Mouse (Mus musculus) forebrain, embryonic 12.5 days (tissue): Measurements from ENCODE around the gene Prr36. TPM values are rescaled to one million over a fixed set of nuclear protein-coding genes. Genes with fewer than 3 reads are reported as not detected.

Experiments
- ATAC-seq: fragments of 200-750 bp; cut with Nextera tagmentation; 2 replicates; pipeline ENCODE4 v1.8.0; 2017; ENCODE audit warnings: moderate TSS enrichment; ENCODE audit not compliant: low FRiP score
- H3K27ac ChIP-seq: fragments of 300-500 bp; sonication (generic); 2 replicates; pipeline ENCODE4 v1.5.1; 2016; ENCODE audit warnings: mild to moderate bottlenecking
- H3K27me3 ChIP-seq: fragments of 300-500 bp; sonication (generic); 2 replicates; pipeline ENCODE4 v1.6.1; 2016; ENCODE audit warnings: mild to moderate bottlenecking
- H3K36me3 ChIP-seq: fragments of 300-500 bp; sonication (generic); replicated peaks from 2 replicates; pipeline ENCODE4 v1.6.1; 2016; ENCODE audit warnings: mild to moderate bottlenecking
- H3K4me1 ChIP-seq: fragments of 300-500 bp; sonication (generic); 2 replicates; pipeline ENCODE4 v1.6.1; 2016
- H3K4me2 ChIP-seq: fragments of 300-500 bp; sonication (generic); 2 replicates; pipeline ENCODE4 v1.6.1; 2016; ENCODE audit warnings: mild to moderate bottlenecking, moderate library complexity
- H3K4me3 ChIP-seq: fragments of 300-500 bp; sonication (generic); replicated peaks from 2 replicates; pipeline ENCODE4 v1.5.1; 2016; ENCODE audit warnings: mild to moderate bottlenecking
- H3K9ac ChIP-seq: fragments of 300-500 bp; sonication (generic); 2 replicates; pipeline ENCODE4 v1.6.1; 2016; ENCODE audit warnings: mild to moderate bottlenecking
- H3K9me3 ChIP-seq: fragments of 300-500 bp; sonication (generic); 2 replicates; pipeline ENCODE4 v1.6.1; 2016
- WGBS: fragments of 180-500 bp; shearing (Covaris S2); methylation state at CpG from one replicate; pipeline ENCODE4 v1.1.7; 2016; 5-methylcytosine and 5-hydroxymethylcytosine counted together
- polyA plus RNA-seq: library from polyadenylated mRNA; unstranded; fragments of >200 nt; fragmentation: Nextera tagmentation; extraction: Ambion mirVana; gene quantifications from 2 replicates; pipeline ENCODE4 v1.2.1, GENCODE M21; 2016

The Prr36 gene
- polyA plus RNA-seq, 1 experiment from 2014 or later, result 39.9 TPM

- peaks cover 27% of the 10 kb centered on the region for H3K36me3 ChIP-seq
- peak overlapping the region; percentile 84 for H3K4me2 ChIP-seq
- 4% methylated on average over 18 of the region's 18 CpGs for WGBS
- H3K27ac ChIP-seq, result peak overlapping the region; percentile 53; the same call in 1 of the 2 replicates
- peak; percentile 13 for ATAC-seq
- H3K27me3 ChIP-seq, result peaks cover 5% of the 10 kb centered on the region; the same call in 1 of the 2 replicates
- no peaks in the 10 kb centered on the region for H3K9me3 ChIP-seq
- H3K9ac ChIP-seq, result peak overlapping the region; percentile 60
- H3K4me1 ChIP-seq, result peaks cover 43% of the 10 kb centered on the region
- H3K4me3 ChIP-seq, result peak overlapping the region; percentile 43
Measured at GRCm38 (mm10) chr8:4213210-4214005, 3.9 kb downstream of the Prr36 start.

GRCm38 (mm10) chr8:4212809-4213209 lies 4.5 kb downstream of the Prr36 start:
- ATAC-seq, result peak; percentile 4; the same call in 1 of the 2 replicates
- Histone ChIP-seq H3K9ac (peak overlapping the region; percentile 60), H3K27me3 (peaks cover 6% of the 10 kb centered on the region; the same call in 1 of the 2 replicates), H3K36me3 (peaks cover 32% of the 10 kb centered on the region), H3K9me3 (no peaks in the 10 kb centered on the region), H3K4me2 (peak overlapping the region; percentile 84), H3K27ac (0 out of 2 replicates have a peak overlapping the region, but pooled peaks have one; percentile 20), H3K4me3 (peak overlapping the region; percentile 43), H3K4me1 (peaks cover 43% of the 10 kb centered on the region)
- 2% methylated on average over 25 of the region's 25 CpGs for WGBS

GRCm38 (mm10) chr8:4211097-4211496 lies 6.2 kb downstream of the Prr36 start:
- 73% methylated on average over 6 of the region's 6 CpGs for WGBS
- H3K9ac ChIP-seq, result no peak overlapping the region
- H3K4me3 ChIP-seq, result no peak overlapping the region
- peaks cover 22% of the 10 kb centered on the region for H3K27me3 ChIP-seq
- H3K4me1 ChIP-seq, result peaks cover 47% of the 10 kb centered on the region
- no peak overlapping the region for H3K4me2 ChIP-seq
- peaks cover 43% of the 10 kb centered on the region for H3K36me3 ChIP-seq
- no peak overlapping the region for H3K27ac ChIP-seq
- ATAC-seq, result no peak
- H3K9me3 ChIP-seq, result no peaks in the 10 kb centered on the region

- H3K27me3 ChIP-seq, result peaks cover 45% of the 10 kb centered on the region
- H3K36me3 ChIP-seq, result peaks cover 55% of the 10 kb centered on the region
- peaks cover 18% of the 10 kb centered on the region for H3K4me1 ChIP-seq
- H3K9me3 ChIP-seq, result no peaks in the 10 kb centered on the region
- WGBS, result 55% methylated on average over 2 of the region's 2 CpGs
- H3K4me3 ChIP-seq, result no peak overlapping the region
- no peak for ATAC-seq
- 0 out of 2 replicates have a peak overlapping the region, but pooled peaks have one; percentile 7 for H3K9ac ChIP-seq
- H3K27ac ChIP-seq, result no peak overlapping the region
- no peak overlapping the region for H3K4me2 ChIP-seq
Measured at GRCm38 (mm10) chr8:4207016-4207350, 10.3 kb downstream of the Prr36 start.

- peaks cover 18% of the 10 kb centered on the region for H3K4me1 ChIP-seq
- H3K36me3 ChIP-seq, result peaks cover 61% of the 10 kb centered on the region
- H3K27ac ChIP-seq, result no peak overlapping the region
- no peak; the same call in 1 of the 2 replicates for ATAC-seq
- H3K4me3 ChIP-seq, result no peak overlapping the region
- no peaks in the 10 kb centered on the region for H3K9me3 ChIP-seq
- H3K4me2 ChIP-seq, result peak overlapping the region; percentile 10; the same call in 1 of the 2 replicates
- H3K27me3 ChIP-seq, result peaks cover 45% of the 10 kb centered on the region
- 0 out of 2 replicates have a peak overlapping the region, but pooled peaks have one; percentile 7 for H3K9ac ChIP-seq
- 8% methylated on average over 44 of the region's 44 CpGs for WGBS
Measured at GRCm38 (mm10) chr8:4206182-4207015, 10.9 kb downstream of the Prr36 start.

- H3K27me3 ChIP-seq, result peaks cover 45% of the 10 kb centered on the region
- no peak overlapping the region for H3K4me3 ChIP-seq
- H3K4me2 ChIP-seq, result no peak overlapping the region; the same call in 1 of the 2 replicates
- H3K4me1 ChIP-seq, result peaks cover 18% of the 10 kb centered on the region
- H3K27ac ChIP-seq, result no peak overlapping the region
- no peaks in the 10 kb centered on the region for H3K9me3 ChIP-seq
- no peak for ATAC-seq
- H3K9ac ChIP-seq, result no peak overlapping the region
- WGBS, result 14% methylated on average over 37 of the region's 38 CpGs
- peaks cover 54% of the 10 kb centered on the region for H3K36me3 ChIP-seq
Measured at GRCm38 (mm10) chr8:4205246-4206123, 11.8 kb downstream of the Prr36 start.

GRCm38 (mm10) chr8:4201321-4201720 lies 15.9 kb downstream of the Prr36 start:
- Histone ChIP-seq H3K27ac (no peak overlapping the region), H3K36me3 (peaks cover 19% of the 10 kb centered on the region), H3K4me2 (no peak overlapping the region), H3K4me3 (no peak overlapping the region), H3K4me1 (peaks cover 9% of the 10 kb centered on the region), H3K9me3 (no peaks in the 10 kb centered on the region), H3K27me3 (peaks cover 31% of the 10 kb centered on the region), H3K9ac (no peak overlapping the region)
- ATAC-seq, result no peak
- 72% methylated on average over 2 of the region's 2 CpGs for WGBS

GRCm38 (mm10) chr8:4193588-4193894 lies 23.7 kb downstream of the Prr36 start:
- Histone ChIP-seq H3K27me3 (no peaks in the 10 kb centered on the region), H3K4me2 (peak overlapping the region; percentile 39), H3K36me3 (peaks cover 6% of the 10 kb centered on the region), H3K4me1 (peaks cover 18% of the 10 kb centered on the region), H3K4me3 (peak overlapping the region; percentile 10; the same call in 1 of the 2 replicates), H3K9ac (no peak overlapping the region; the same call in 1 of the 2 replicates), H3K27ac (no peak overlapping the region), H3K9me3 (no peaks in the 10 kb centered on the region)
- 56% methylated on average over 7 of the region's 7 CpGs for WGBS
- peak; percentile 52 for ATAC-seq

GRCm38 (mm10) chr8:4192807-4193587 lies 24.3 kb downstream of the Prr36 start:
- under 1% methylated on average over 18 of the region's 18 CpGs for WGBS
- peaks cover 18% of the 10 kb centered on the region for H3K4me1 ChIP-seq
- peak overlapping the region; percentile 10; the same call in 1 of the 2 replicates for H3K4me3 ChIP-seq
- peak; percentile 89 for ATAC-seq
- H3K36me3 ChIP-seq, result peaks cover 12% of the 10 kb centered on the region
- no peaks in the 10 kb centered on the region for H3K9me3 ChIP-seq
- H3K27me3 ChIP-seq, result no peaks in the 10 kb centered on the region
- peak overlapping the region; percentile 82 for H3K27ac ChIP-seq
- H3K4me2 ChIP-seq, result peak overlapping the region; percentile 39
- H3K9ac ChIP-seq, result 0 out of 2 replicates have a peak overlapping the region, but pooled peaks have one; percentile 18

GRCm38 (mm10) chr8:4192305-4192704 lies 25.0 kb downstream of the Prr36 start:
- Histone ChIP-seq H3K27me3 (no peaks in the 10 kb centered on the region), H3K9ac (no peak overlapping the region), H3K4me3 (no peak overlapping the region), H3K9me3 (no peaks in the 10 kb centered on the region), H3K4me2 (no peak overlapping the region), H3K4me1 (peaks cover 18% of the 10 kb centered on the region), H3K27ac (peak overlapping the region; percentile 82), H3K36me3 (peaks cover 19% of the 10 kb centered on the region)
- peak; percentile 40 for ATAC-seq
- WGBS, result 47% methylated on average over 5 of the region's 5 CpGs
